Mouse (Mus musculus) hindbrain, embryonic 12.5 days (tissue): ENCODE results near the gene Efna5. TPM values are rescaled to one million over a fixed set of nuclear protein-coding genes. Genes with fewer than 3 reads are reported as not detected.

Experiments
- ATAC-seq: fragments of 200-750 bp; cut with Nextera tagmentation; 2 replicates; pipeline ENCODE4 v1.8.0; 2017; ENCODE audit warnings: moderate TSS enrichment; ENCODE audit not compliant: low FRiP score
- H3K27ac ChIP-seq: fragments of 300-500 bp; sonication (generic); 2 replicates; pipeline ENCODE4 v1.5.1; 2016; ENCODE audit warnings: mild to moderate bottlenecking
- H3K27me3 ChIP-seq: fragments of 300-500 bp; sonication (generic); 2 replicates; pipeline ENCODE4 v1.6.1; 2016; ENCODE audit warnings: mild to moderate bottlenecking
- H3K36me3 ChIP-seq: fragments of 300-500 bp; sonication (generic); 2 replicates; pipeline ENCODE4 v1.6.1; 2016; ENCODE audit warnings: mild to moderate bottlenecking
- H3K4me1 ChIP-seq: fragments of 300-500 bp; sonication (generic); 2 replicates; pipeline ENCODE4 v1.6.1; 2016
- H3K4me2 ChIP-seq: fragments of 300-500 bp; sonication (generic); replicated peaks from 2 replicates; pipeline ENCODE4 v1.6.1; 2016; ENCODE audit warnings: mild to moderate bottlenecking
- H3K4me3 ChIP-seq: fragments of 300-500 bp; sonication (generic); 2 replicates; pipeline ENCODE4 v1.5.1; 2016; ENCODE audit warnings: mild to moderate bottlenecking
- H3K9ac ChIP-seq: fragments of 300-500 bp; sonication (generic); 2 replicates; pipeline ENCODE4 v1.6.1; 2016; ENCODE audit warnings: mild to moderate bottlenecking, moderate library complexity
- H3K9me3 ChIP-seq: fragments of 300-500 bp; sonication (generic); replicated peaks from 2 replicates; pipeline ENCODE4 v1.6.1; 2016; ENCODE audit warnings: mild to moderate bottlenecking
- WGBS: fragments of 180-500 bp; shearing (Covaris S2); methylation state at CpG from one replicate; pipeline ENCODE4 v1.1.7; 2016; 5-methylcytosine and 5-hydroxymethylcytosine counted together
- polyA plus RNA-seq: library from polyadenylated mRNA; unstranded; fragments of >200 nt; fragmentation: Nextera tagmentation; extraction: Ambion mirVana; gene quantifications from 2 replicates; pipeline ENCODE4 v1.2.1, GENCODE M21; 2016

Efna5 gene
- polyA plus RNA-seq, 1 experiment from 2014 or later, result 61.3 TPM

GRCm38 (mm10) chr17:62783524-62784273 is 97.4 kb downstream of the Efna5 start:
- H3K27ac ChIP-seq, result no peak overlapping the region
- peak overlapping the region; percentile 19 for H3K4me3 ChIP-seq
- no peak overlapping the region for H3K9ac ChIP-seq
- peak; percentile 71; the same call in 1 of the 2 replicates for ATAC-seq
- H3K9me3 ChIP-seq, result no peaks in the 10 kb centered on the region
- H3K27me3 ChIP-seq, result no peaks in the 10 kb centered on the region
- WGBS, result 17% methylated on average over 13 of the region's 13 CpGs
- H3K4me1 ChIP-seq, result peaks cover 32% of the 10 kb centered on the region
- H3K4me2 ChIP-seq, result peak overlapping the region; percentile 46
- H3K36me3 ChIP-seq, result no peaks in the 10 kb centered on the region

- WGBS, result 70% methylated on average over 13 of the region's 13 CpGs
- H3K9me3 ChIP-seq, result no peaks in the 10 kb centered on the region
- no peak overlapping the region for H3K4me2 ChIP-seq
- no peak for ATAC-seq
- no peak overlapping the region for H3K27ac ChIP-seq
- no peak overlapping the region for H3K9ac ChIP-seq
- H3K4me1 ChIP-seq, result peaks cover 33% of the 10 kb centered on the region
- no peaks in the 10 kb centered on the region for H3K36me3 ChIP-seq
- no peaks in the 10 kb centered on the region for H3K27me3 ChIP-seq
- H3K4me3 ChIP-seq, result no peak overlapping the region
These were observed 98.2 kb downstream of the Efna5 start for GRCm38 (mm10) chr17:62782826-62783404.

GRCm38 (mm10) chr17:62781120-62781519 is 100.0 kb downstream of the Efna5 start:
- Histone ChIP-seq H3K36me3 (no peaks in the 10 kb centered on the region), H3K9ac (no peak overlapping the region), H3K4me3 (no peak overlapping the region), H3K4me1 (peaks cover 35% of the 10 kb centered on the region), H3K9me3 (no peaks in the 10 kb centered on the region), H3K27me3 (no peaks in the 10 kb centered on the region), H3K27ac (no peak overlapping the region), H3K4me2 (no peak overlapping the region)
- ATAC-seq, result no peak
- WGBS, result 82% methylated on average over 5 of the region's 6 CpGs

- Histone ChIP-seq H3K9ac (no peak overlapping the region), H3K27me3 (no peaks in the 10 kb centered on the region), H3K36me3 (no peaks in the 10 kb centered on the region), H3K4me1 (peaks cover 19% of the 10 kb centered on the region), H3K4me3 (no peak overlapping the region), H3K9me3 (no peaks in the 10 kb centered on the region), H3K4me2 (no peak overlapping the region), H3K27ac (no peak overlapping the region)
- no peak for ATAC-seq
- WGBS, result 13% methylated on average over 10 of the region's 10 CpGs
These were observed 103.1 kb downstream of the Efna5 start for GRCm38 (mm10) chr17:62777858-62778564.

GRCm38 (mm10) chr17:62776710-62777109 is 104.4 kb downstream of the Efna5 start:
- H3K9me3 ChIP-seq, result no peaks in the 10 kb centered on the region
- no peak overlapping the region for H3K9ac ChIP-seq
- no peak overlapping the region for H3K27ac ChIP-seq
- H3K36me3 ChIP-seq, result no peaks in the 10 kb centered on the region
- WGBS, result 83% methylated on average over 3 of the region's 3 CpGs
- H3K27me3 ChIP-seq, result no peaks in the 10 kb centered on the region
- H3K4me3 ChIP-seq, result no peak overlapping the region
- H3K4me1 ChIP-seq, result peaks cover 16% of the 10 kb centered on the region
- no peak overlapping the region for H3K4me2 ChIP-seq
- ATAC-seq, result no peak

GRCm38 (mm10) chr17:62775976-62776375 is 105.1 kb downstream of the Efna5 start:
- Histone ChIP-seq H3K9me3 (no peaks in the 10 kb centered on the region), H3K27ac (no peak overlapping the region), H3K4me1 (peaks cover 16% of the 10 kb centered on the region), H3K9ac (no peak overlapping the region), H3K36me3 (no peaks in the 10 kb centered on the region), H3K4me2 (no peak overlapping the region), H3K27me3 (no peaks in the 10 kb centered on the region), H3K4me3 (no peak overlapping the region)
- ATAC-seq, result no peak
- WGBS, result 74% methylated on average over 2 of the region's 2 CpGs

- no peak for ATAC-seq
- Histone ChIP-seq H3K27ac (no peak overlapping the region), H3K9me3 (no peaks in the 10 kb centered on the region), H3K9ac (no peak overlapping the region), H3K36me3 (no peaks in the 10 kb centered on the region), H3K4me3 (no peak overlapping the region), H3K4me1 (peaks cover 13% of the 10 kb centered on the region), H3K4me2 (no peak overlapping the region), H3K27me3 (no peaks in the 10 kb centered on the region)
- 89% methylated on average over 5 of the region's 5 CpGs for WGBS
These were observed 105.7 kb downstream of the Efna5 start for GRCm38 (mm10) chr17:62775401-62775800.

- no peak for ATAC-seq
- Histone ChIP-seq H3K27ac (no peak overlapping the region), H3K27me3 (no peaks in the 10 kb centered on the region), H3K4me3 (no peak overlapping the region), H3K9ac (no peak overlapping the region), H3K4me1 (peaks cover 13% of the 10 kb centered on the region), H3K9me3 (no peaks in the 10 kb centered on the region), H3K4me2 (no peak overlapping the region), H3K36me3 (no peaks in the 10 kb centered on the region)
- 95% methylated on average over 7 of the region's 7 CpGs for WGBS
These were observed 106.4 kb downstream of the Efna5 start for GRCm38 (mm10) chr17:62774749-62775148.

GRCm38 (mm10) chr17:62766705-62767104 is 114.4 kb downstream of the Efna5 start:
- Histone ChIP-seq H3K4me3 (no peak overlapping the region), H3K4me1 (0 out of 2 replicates have a peak, but pooled peaks cover 4% of the 10 kb centered on the region), H3K36me3 (no peaks in the 10 kb centered on the region), H3K27ac (no peak overlapping the region), H3K27me3 (no peaks in the 10 kb centered on the region), H3K9me3 (no peaks in the 10 kb centered on the region), H3K4me2 (no peak overlapping the region), H3K9ac (no peak overlapping the region)
- no peak for ATAC-seq
- 50% methylated on average over 4 of the region's 4 CpGs for WGBS

GRCm38 (mm10) chr17:62765165-62765564 is 116.0 kb downstream of the Efna5 start:
- Histone ChIP-seq H3K9me3 (no peaks in the 10 kb centered on the region), H3K9ac (no peak overlapping the region), H3K4me1 (peaks cover 4% of the 10 kb centered on the region; the same call in 1 of the 2 replicates), H3K4me3 (no peak overlapping the region), H3K4me2 (no peak overlapping the region), H3K27me3 (no peaks in the 10 kb centered on the region), H3K36me3 (no peaks in the 10 kb centered on the region), H3K27ac (no peak overlapping the region)
- no peak for ATAC-seq
- 74% methylated on average over 4 of the region's 4 CpGs for WGBS

GRCm38 (mm10) chr17:62756951-62757350 is 124.2 kb downstream of the Efna5 start:
- Histone ChIP-seq H3K27me3 (no peaks in the 10 kb centered on the region), H3K36me3 (no peaks in the 10 kb centered on the region), H3K9me3 (no peaks in the 10 kb centered on the region), H3K27ac (no peak overlapping the region), H3K4me1 (peaks cover 5% of the 10 kb centered on the region), H3K4me3 (no peak overlapping the region), H3K4me2 (no peak overlapping the region), H3K9ac (no peak overlapping the region)
- WGBS, result 84% methylated on average over 3 of the region's 3 CpGs
- ATAC-seq, result 0 out of 2 replicates have a peak, but pooled peaks have one; percentile 38

GRCm38 (mm10) chr17:62755635-62756034 is 125.5 kb downstream of the Efna5 start:
- WGBS, result 90% methylated on average over 2 of the region's 2 CpGs
- H3K9ac ChIP-seq, result no peak overlapping the region
- H3K27me3 ChIP-seq, result no peaks in the 10 kb centered on the region
- H3K4me3 ChIP-seq, result no peak overlapping the region
- H3K36me3 ChIP-seq, result no peaks in the 10 kb centered on the region
- no peak overlapping the region for H3K27ac ChIP-seq
- H3K4me2 ChIP-seq, result no peak overlapping the region
- peaks cover 5% of the 10 kb centered on the region for H3K4me1 ChIP-seq
- H3K9me3 ChIP-seq, result no peaks in the 10 kb centered on the region
- no peak for ATAC-seq
